Mouse (Mus musculus) thymus, adult 18-20 months (tissue): ENCODE data around the gene Sgk1.

Experiments
- DNase-seq, 2 experiments: peaks; one replicate each; pipeline ENCODE4 v3.0.0; 2022; ENCODE audit warnings: mixed read lengths in 2 of 2

Gene Sgk1

GRCm38 (mm10) chr10:22007160-22007801 lies 125.3 kb downstream of the Sgk1 start:
- no peak for DNase-seq

GRCm38 (mm10) chr10:22007802-22008172 lies 125.8 kb downstream of the Sgk1 start:
- no peak for DNase-seq

GRCm38 (mm10) chr10:22010088-22010818 lies 128.3 kb downstream of the Sgk1 start:
- DNase-seq = peak in 1 of 2 experiments; percentile 42

DNA sequence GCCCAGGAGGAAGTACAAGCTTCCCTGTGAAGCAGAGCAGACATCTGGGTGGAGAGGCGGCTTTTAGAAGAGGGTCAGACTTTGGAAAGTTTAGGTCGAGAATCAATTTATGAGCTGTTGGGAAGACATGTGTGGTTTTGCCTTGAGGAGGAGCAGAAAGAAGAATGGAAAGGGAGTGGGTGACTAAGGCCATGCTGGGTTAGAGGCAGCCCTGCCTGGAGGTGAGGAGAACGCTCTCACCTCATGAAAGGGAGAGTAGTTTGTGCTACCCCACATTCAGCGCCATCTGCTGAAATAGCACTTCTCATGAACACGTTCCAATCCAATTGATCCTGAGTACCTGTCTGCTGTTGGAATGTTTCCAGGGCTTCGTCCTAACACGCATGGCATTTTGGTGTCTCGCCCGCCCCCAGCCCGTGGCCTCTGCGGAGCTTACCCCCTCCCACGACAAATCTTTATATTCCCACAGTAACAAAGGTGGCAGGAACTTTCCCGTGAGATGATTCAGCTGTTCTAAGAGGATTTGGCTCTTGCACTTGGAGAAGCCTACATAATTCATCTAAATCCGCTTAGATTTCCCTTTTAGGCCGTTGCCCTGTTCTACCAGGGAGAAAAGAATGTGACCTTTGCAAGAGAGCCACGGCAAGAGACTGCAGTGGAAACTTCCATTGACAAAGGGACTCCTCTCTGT lies 135.6 kb downstream of the Sgk1 start:
- no peak for DNase-seq

- DNase-seq = no peak
Observed at GRCm38 (mm10) chr10:22018618-22019017, 136.6 kb downstream of the Sgk1 start.

DNA sequence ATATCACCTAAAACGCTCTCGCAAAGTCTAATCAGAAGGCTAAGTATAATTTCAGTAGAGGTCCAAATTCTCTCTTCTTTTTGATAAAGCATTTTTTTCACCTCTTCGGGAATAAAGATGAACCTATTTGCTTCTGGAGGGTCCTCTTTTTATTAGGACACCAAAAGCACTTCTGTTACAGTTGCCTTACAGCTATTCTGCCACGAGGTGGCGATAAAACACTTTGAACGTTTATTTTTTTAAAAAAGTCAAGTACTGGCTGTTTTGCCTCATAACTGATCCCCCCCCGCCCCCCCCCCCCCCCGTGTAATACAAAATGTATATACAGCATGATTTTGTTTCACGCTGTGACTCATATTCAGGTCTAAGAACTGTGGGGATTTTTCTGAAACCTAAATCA lies 152.3 kb downstream of the Sgk1 start:
- no peak for DNase-seq

GRCm38 (mm10) chr10:22036256-22036655 lies 154.3 kb downstream of the Sgk1 start:
- peak in 1 of 2 experiments; percentile 18 for DNase-seq
